Mouse (Mus musculus) urinary bladder, postnatal 14 days (tissue): Measurements from ENCODE around the gene Endod1.

Experiments used
- DNase-seq: peaks from one replicate; pipeline ENCODE4 v3.0.0; 2021; ENCODE audit warnings: low spot score

Endod1 gene

DNA sequence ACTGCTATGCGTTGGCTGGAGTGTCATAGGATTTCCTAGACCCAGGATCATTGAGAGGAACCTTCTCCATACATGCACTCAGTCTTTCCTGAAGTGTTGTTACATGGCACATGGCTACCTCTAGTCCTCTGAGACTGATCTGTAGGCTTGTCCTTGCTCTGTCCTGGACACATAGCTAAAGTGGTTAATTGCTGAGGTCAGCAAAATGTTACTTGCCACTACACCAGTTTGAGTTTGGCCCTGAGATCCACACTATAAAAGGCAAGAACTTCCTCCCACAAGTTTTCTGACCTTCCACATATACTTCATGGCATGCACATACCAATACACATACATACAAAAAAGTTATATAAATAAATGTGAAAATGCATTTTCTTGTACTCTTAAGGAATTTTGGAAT, 64.7 kb downstream of the Endod1 start:
- DNase-seq = no peak

DNA sequence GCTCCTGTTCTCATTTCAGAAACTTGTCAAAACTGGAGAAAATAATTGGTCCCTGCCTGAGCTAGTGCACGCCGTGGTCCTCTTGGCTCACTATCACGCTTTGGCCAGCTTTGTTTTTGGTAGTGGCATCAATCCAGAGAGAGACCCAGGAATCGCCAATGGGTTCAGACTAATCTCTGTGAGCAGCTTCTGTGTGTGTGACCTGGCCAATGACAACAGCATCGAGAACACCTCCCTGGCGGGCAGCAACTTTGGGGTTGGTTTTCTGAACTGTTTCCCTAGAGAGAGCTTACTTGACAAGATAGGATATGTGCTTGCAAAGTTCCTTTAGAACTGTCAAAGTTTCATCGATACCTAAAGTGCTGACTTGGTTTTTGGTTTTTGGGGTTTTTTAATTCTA, 66.8 kb downstream of the Endod1 start:
- DNase-seq = no peak

DNA sequence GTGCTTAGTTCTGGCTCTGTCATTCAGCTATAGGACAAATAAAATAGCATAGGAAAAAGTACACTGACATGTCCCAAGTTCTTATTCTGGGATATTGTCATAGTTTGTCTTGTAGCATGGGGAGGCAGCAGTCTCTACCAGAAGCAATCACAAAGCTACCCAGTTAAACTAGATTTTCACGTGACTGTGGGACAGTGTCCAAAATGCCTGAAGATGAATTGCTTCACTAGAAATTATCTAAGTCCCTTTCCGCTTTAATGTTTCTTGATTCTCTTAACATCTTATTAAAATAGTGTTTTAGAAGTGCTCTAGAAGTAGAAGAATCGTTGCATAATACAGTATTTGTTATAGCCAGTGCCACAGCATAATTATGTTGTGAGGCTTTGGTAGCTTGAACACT, 67.3 kb downstream of the Endod1 start:
- no peak for DNase-seq

DNA sequence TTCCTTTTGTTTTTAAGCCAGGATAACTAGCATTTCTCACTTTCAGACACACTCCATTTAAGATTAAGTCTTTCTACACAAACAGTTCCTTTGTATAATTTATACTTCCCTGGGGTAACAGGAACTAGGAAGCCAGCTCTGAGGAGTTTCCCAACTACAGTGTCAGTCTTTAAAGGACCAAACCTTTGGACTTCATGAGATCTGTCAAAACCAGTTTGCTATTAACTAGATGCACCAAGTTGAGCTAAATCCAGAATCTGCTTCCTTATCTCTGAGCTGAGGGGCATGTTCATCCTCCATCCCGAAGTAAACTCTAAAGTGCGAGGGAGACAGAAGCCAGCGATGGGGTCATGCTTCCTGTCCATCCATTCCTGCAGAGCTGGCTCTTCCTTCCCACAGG, 74.0 kb downstream of the Endod1 start:
- no peak for DNase-seq

DNA sequence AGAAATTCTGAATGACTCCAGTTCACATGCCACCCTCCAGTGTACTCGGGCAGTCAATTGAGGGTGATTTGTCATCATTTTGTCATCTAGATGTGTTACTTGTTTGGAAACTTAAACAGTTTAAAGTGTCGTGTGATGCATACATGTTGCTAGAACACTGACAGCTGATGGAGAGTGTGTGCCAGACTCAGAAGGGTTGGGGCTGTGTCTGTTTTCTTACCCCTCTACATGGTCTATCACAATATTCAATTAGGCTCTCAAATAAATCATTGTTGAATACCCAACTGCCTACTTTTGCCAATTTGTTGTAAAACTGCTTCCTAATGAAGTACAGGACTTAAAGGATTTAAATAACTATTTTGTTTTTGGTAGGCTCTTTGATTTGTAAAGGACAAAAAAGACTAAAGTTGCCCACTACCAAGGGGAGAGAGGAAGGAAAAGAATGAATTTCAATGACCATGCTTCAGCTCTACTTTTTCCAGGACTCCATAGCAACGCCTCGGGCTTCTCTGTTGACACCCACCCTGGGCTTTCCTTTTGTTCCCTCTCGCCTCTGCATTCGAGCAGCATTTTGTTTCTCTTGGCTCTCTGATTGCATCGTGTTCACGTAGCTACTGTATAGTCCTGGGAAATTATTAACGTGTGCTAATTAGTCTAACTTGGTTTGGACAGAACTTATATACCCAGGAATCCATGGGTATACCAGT, 76.9 kb downstream of the Endod1 start:
- no peak for DNase-seq
